Mouse (Mus musculus) forebrain, embryonic 14.5 days (tissue): ENCODE data around the gene Defb47. TPM values are rescaled to one million over a fixed set of nuclear protein-coding genes. Genes with fewer than 3 reads are reported as not detected.

Experiments used
- ATAC-seq: fragments of 200-750 bp; cut with Nextera tagmentation; 2 replicates; pipeline ENCODE4 v1.8.0; 2017; ENCODE audit warnings: mild to moderate bottlenecking, moderate library complexity
- DNase-seq: peaks from one replicate; pipeline ENCODE4 v3.0.0-alpha.2; 2015; ENCODE audit warnings: low spot score
- H3K27ac ChIP-seq: fragments of 300-500 bp; sonication (generic); 2 replicates; pipeline ENCODE4 v1.5.1; 2014; ENCODE audit warnings: low read depth, mild to moderate bottlenecking, control low read depth, low read length, moderate library complexity
- H3K27me3 ChIP-seq: fragments of 300-500 bp; sonication (generic); replicated peaks from 2 replicates; pipeline ENCODE4 v1.6.1; 2014; ENCODE audit warnings: low read length, control low read depth, mixed read lengths; ENCODE audit not compliant: control insufficient read depth, insufficient read depth
- H3K36me3 ChIP-seq: fragments of 300-500 bp; sonication (generic); 2 replicates; pipeline ENCODE4 v1.6.1; 2014; ENCODE audit warnings: low read length, control low read depth; ENCODE audit not compliant: control insufficient read depth, insufficient read depth
- H3K4me1 ChIP-seq: fragments of 300-500 bp; sonication (generic); 2 replicates; pipeline ENCODE4 v1.6.1; 2014; ENCODE audit warnings: antibody characterized with exemption, low read length, control low read depth; ENCODE audit not compliant: control insufficient read depth, insufficient read depth
- H3K4me2 ChIP-seq: fragments of 300-500 bp; sonication (generic); 2 replicates; pipeline ENCODE4 v1.6.1; 2014; ENCODE audit warnings: mild to moderate bottlenecking, control low read depth, low read length
- H3K4me3 ChIP-seq: fragments of 300-500 bp; sonication (generic); 2 replicates; pipeline ENCODE4 v1.5.1; 2014; ENCODE audit warnings: low read depth, low read length, control low read depth
- H3K9ac ChIP-seq: fragments of 300-500 bp; sonication (generic); 2 replicates; pipeline ENCODE4 v1.6.1; 2014; ENCODE audit warnings: mild to moderate bottlenecking, low read length, control low read depth, moderate library complexity
- H3K9me3 ChIP-seq: fragments of 300-500 bp; sonication (generic); replicated peaks from 2 replicates; pipeline ENCODE4 v1.6.1; 2016; ENCODE audit warnings: low read length, control low read depth, mixed read lengths; ENCODE audit not compliant: control insufficient read depth
- WGBS: fragments of 180-500 bp; shearing (Covaris S2); extraction: QIAGEN DNeasy Blood & Tissue Kit; methylation state at CpG from one replicate; pipeline ENCODE4 v1.1.7; 2014; 5-methylcytosine and 5-hydroxymethylcytosine counted together
- polyA plus RNA-seq: library from polyadenylated mRNA; unstranded; fragments of >200 nt; fragmentation: Nextera tagmentation; extraction: Ambion mirVana; gene quantifications from 2 replicates; pipeline ENCODE4 v1.2.1, GENCODE M21; 2014

The Defb47 gene
- polyA plus RNA-seq, 1 experiment from 2014 or later = not detected

DNA sequence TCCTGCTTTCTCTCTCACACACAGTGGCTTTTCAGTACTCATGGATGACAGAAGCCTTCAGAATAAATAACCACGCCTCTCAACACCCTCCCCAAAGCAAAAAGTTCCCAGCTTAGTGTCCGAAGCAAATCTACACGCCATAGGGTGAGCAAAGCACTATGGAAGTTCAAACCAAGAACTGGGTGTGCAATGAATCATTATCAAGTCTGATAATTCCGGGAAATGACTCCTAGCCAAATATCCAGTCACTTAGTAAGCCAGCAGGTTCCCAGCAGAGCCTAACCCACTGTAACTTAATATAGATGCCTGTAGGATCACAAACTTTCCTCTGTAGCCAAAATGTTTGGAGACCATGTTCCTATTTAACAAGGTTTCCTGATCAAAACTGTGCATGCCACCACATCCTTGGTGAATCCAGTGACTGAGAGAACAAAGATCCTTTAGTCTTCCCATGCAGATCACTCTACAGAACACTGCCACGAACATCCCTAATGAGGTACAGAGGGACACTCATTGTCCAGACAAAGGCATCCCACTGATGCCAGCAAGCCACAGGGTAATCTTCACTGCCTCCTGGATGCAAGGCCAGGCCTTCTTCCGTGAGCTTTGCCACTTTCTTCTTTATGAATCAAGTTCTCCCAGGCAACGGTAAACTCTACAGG lies 5.9 kb upstream of the Defb47 start:
- Histone ChIP-seq H3K4me1 (no peaks in the 10 kb centered on the region), H3K27me3 (no peaks in the 10 kb centered on the region), H3K9ac (no peak overlapping the region), H3K4me3 (no peak overlapping the region), H3K27ac (no peak overlapping the region), H3K9me3 (no peaks in the 10 kb centered on the region), H3K4me2 (no peak overlapping the region), H3K36me3 (no peaks in the 10 kb centered on the region)
- WGBS = 57% methylated on average over 7 of the region's 7 CpGs
- DNase-seq (no peak), ATAC-seq (no peak)

- Histone ChIP-seq H3K4me2 (no peak overlapping the region), H3K36me3 (no peaks in the 10 kb centered on the region), H3K4me1 (no peaks in the 10 kb centered on the region), H3K9ac (no peak overlapping the region), H3K27ac (no peak overlapping the region), H3K27me3 (no peaks in the 10 kb centered on the region), H3K9me3 (no peaks in the 10 kb centered on the region), H3K4me3 (no peak overlapping the region)
- 93% methylated on average over 4 of the region's 4 CpGs for WGBS
- DNase-seq = no peak
- no peak for ATAC-seq
Measured at GRCm38 (mm10) chr14:62998977-62999376, 1.1 kb downstream of the Defb47 start.

- no peak for ATAC-seq
- no peak overlapping the region for H3K4me2 ChIP-seq
- H3K4me3 ChIP-seq = no peak overlapping the region
- H3K27me3 ChIP-seq = no peaks in the 10 kb centered on the region
- H3K27ac ChIP-seq = no peak overlapping the region
- no peak for DNase-seq
- H3K9me3 ChIP-seq = no peaks in the 10 kb centered on the region
- no peak overlapping the region for H3K9ac ChIP-seq
- no peaks in the 10 kb centered on the region for H3K36me3 ChIP-seq
- H3K4me1 ChIP-seq = no peaks in the 10 kb centered on the region
- 50% methylated on average over 2 of the region's 2 CpGs for WGBS
Measured at GRCm38 (mm10) chr14:63002588-63002987, 4.7 kb downstream of the Defb47 start.

DNA sequence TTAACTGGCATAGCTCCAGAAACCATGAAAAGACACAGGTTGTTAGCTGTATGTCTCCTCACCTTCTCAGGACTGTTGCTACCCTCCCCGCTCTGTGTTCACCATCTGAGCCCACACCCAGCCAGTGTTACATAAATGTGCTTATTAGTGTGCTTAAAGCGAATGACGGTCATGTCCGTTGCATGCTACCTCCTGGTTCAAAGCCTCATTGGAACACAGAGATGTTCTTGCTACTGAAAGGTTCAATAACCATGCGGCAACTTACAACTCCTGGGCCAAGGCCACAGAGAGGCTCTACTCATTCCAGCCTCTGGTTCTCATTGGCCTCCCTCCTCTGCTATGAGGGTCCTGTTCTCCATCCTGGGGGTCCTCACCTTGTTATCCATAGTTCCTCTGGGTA lies 13.6 kb downstream of the Defb47 start, which contains the start of gene Defb43:
Gene Defb43, plus strand, starts transcription at position 301 of the 400 bp plus-strand sequence.
- ATAC-seq (no peak), DNase-seq (no peak)
- H3K4me1 ChIP-seq = no peaks in the 10 kb centered on the region
- no peak within 1 kb of the TSS for H3K27ac ChIP-seq
- H3K4me3 ChIP-seq = no peak within 1 kb of the TSS
- H3K9ac ChIP-seq = no peak within 1 kb of the TSS
- WGBS = 96% methylated on average over 5 of the region's 5 CpGs
- no peaks in the 10 kb centered on the region for H3K36me3 ChIP-seq
- H3K27me3 ChIP-seq = no peaks in the 10 kb centered on the region
- H3K4me2 ChIP-seq = no peak within 1 kb of the TSS
- H3K9me3 ChIP-seq = no peaks in the 10 kb centered on the region

- WGBS = 81% methylated on average over 4 of the region's 4 CpGs
- Histone ChIP-seq H3K9ac (no peak overlapping the region), H3K9me3 (no peaks in the 10 kb centered on the region), H3K36me3 (no peaks in the 10 kb centered on the region), H3K4me3 (no peak overlapping the region), H3K27ac (no peak overlapping the region), H3K4me1 (no peaks in the 10 kb centered on the region), H3K27me3 (no peaks in the 10 kb centered on the region), H3K4me2 (no peak overlapping the region)
- no peak for DNase-seq
- no peak for ATAC-seq
Measured at GRCm38 (mm10) chr14:63013082-63013481, 15.2 kb downstream of the Defb47 start.

- Histone ChIP-seq H3K36me3 (no peaks in the 10 kb centered on the region), H3K9me3 (no peaks in the 10 kb centered on the region), H3K4me2 (no peak overlapping the region), H3K9ac (no peak overlapping the region), H3K4me3 (no peak overlapping the region), H3K27ac (no peak overlapping the region), H3K27me3 (no peaks in the 10 kb centered on the region), H3K4me1 (no peaks in the 10 kb centered on the region)
- no peak for DNase-seq
- ATAC-seq = no peak
- WGBS = 89% methylated on average over 4 of the region's 4 CpGs
Measured at GRCm38 (mm10) chr14:63014667-63015066, 16.8 kb downstream of the Defb47 start.

- no peak for ATAC-seq
- no peak overlapping the region for H3K4me2 ChIP-seq
- 62% methylated on average over 6 of the region's 6 CpGs for WGBS
- no peaks in the 10 kb centered on the region for H3K4me1 ChIP-seq
- H3K27me3 ChIP-seq = no peaks in the 10 kb centered on the region
- H3K9ac ChIP-seq = no peak overlapping the region
- no peak for DNase-seq
- H3K9me3 ChIP-seq = no peaks in the 10 kb centered on the region
- no peaks in the 10 kb centered on the region for H3K36me3 ChIP-seq
- no peak overlapping the region for H3K4me3 ChIP-seq
- no peak overlapping the region for H3K27ac ChIP-seq
Measured at GRCm38 (mm10) chr14:63020524-63021156, 22.8 kb downstream of the Defb47 start.

DNA sequence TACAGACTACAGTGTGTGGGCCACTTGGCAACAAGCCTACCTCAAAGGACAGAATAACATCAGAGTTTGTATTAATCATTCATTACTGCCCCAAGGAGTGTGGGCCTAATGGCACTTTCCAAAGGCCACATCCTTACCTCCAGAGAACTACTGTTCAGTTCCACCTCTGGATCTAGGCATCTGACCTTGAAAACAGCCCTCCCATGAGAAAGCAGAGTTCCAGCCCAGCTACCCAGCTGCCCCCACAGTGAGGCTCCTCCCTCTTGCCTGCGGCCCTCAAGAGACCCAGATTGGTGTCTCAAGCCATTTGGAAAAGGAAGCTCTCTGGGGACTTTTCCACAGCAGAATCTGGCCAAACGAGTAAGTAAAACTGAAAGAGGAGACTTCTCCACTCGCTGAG lies 48.8 kb downstream of the Defb47 start, which contains the start of gene Defb42:
Gene Defb42, plus strand, starts transcription at position 301 of the 400 bp plus-strand sequence.
- H3K4me3 ChIP-seq = no peak within 1 kb of the TSS
- H3K9ac ChIP-seq = no peak within 1 kb of the TSS
- H3K27ac ChIP-seq = no peak within 1 kb of the TSS
- no peaks in the 10 kb centered on the region for H3K36me3 ChIP-seq
- H3K4me2 ChIP-seq = no peak within 1 kb of the TSS
- no peaks in the 10 kb centered on the region for H3K27me3 ChIP-seq
- H3K4me1 ChIP-seq = no peaks in the 10 kb centered on the region
- no peaks in the 10 kb centered on the region for H3K9me3 ChIP-seq
- DNase-seq = no peak
- ATAC-seq = no peak
- WGBS = 78% methylated on average over 3 of the region's 3 CpGs

DNA sequence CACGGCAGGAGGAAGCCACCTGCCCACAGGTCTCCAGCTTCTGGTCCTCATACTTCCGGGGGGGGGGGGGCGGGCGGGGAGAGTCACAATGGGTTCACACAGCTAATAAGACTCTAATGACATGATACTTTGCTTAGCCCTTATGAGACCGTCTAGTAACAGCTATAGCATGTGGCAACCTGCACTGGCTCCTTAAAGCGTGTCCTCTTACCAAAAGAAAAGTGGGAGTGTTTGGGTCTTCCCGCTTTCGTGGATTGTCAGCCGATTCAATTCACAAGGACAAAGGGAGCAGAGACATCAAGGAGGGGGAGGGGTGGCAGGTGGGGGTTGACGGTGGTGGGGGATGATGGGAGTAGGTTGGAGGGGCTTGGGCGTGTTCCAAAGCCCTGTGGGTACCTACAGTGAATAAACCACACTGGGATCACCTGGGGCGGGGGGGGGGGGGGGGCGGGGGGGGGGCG lies 52.1 kb downstream of the Defb47 start, which contains the start of gene Defb30:
Gene Defb30, minus strand, starts transcription at position 51 of the 461 bp plus-strand sequence.
- no peak for DNase-seq
- no peak within 1 kb of the TSS for H3K9ac ChIP-seq

More for the DNA sequence above, 52.1 kb downstream of the Defb47 start, which contains the start of gene Defb30:
- Histone ChIP-seq H3K36me3 (no peaks in the 10 kb centered on the region), H3K4me1 (peaks cover 3% of the 10 kb centered on the region; the same call in 1 of the 2 replicates), H3K4me2 (no peak within 1 kb of the TSS), H3K4me3 (no peak within 1 kb of the TSS), H3K27me3 (no peaks in the 10 kb centered on the region), H3K9me3 (no peaks in the 10 kb centered on the region), H3K27ac (no peak within 1 kb of the TSS)
- 63% methylated on average over 12 of the region's 14 CpGs for WGBS
- no peak for ATAC-seq
